Mouse (Mus musculus): ENCODE measurements at regions not wholly inside any gene's neighbourhood (a gene's known extent, or its start where the extent isn't known, plus 50 kb on each side); places are given as distances from the start of the nearest gene placed in this dataset.

GRCm38 (mm10) chr9:23089339-23089738 is 133.5 kb upstream of the Bmper start:
- ATAC-seq (ENCODE audit: insufficient number of reproducible peaks, low FRiP score, low TSS enrichment, low read depth): no peak
- Histone ChIP-seq H3K4me3 (ENCODE audit: low read depth, low read length) (no peak overlapping the region), H3K36me3 (ENCODE audit: control insufficient read depth, insufficient read depth, low read length) (no peaks in the 10 kb centered on the region), H3K27me3 (ENCODE audit: control insufficient read depth, insufficient read depth, low read length) (no peaks in the 10 kb centered on the region), H3K9me3 (ENCODE audit: control insufficient read depth, low read length) (no peaks in the 10 kb centered on the region), H3K9ac (ENCODE audit: low read length) (no peak overlapping the region), H3K4me2 (ENCODE audit: low read depth, severe bottlenecking) (no peak overlapping the region), H3K27ac (replicated peaks; ENCODE audit: low read depth, low read length) (no peak overlapping the region), H3K4me1 (ENCODE audit: control insufficient read depth, insufficient read depth, low read length) (no peaks in the 10 kb centered on the region)
- WGBS: 89% methylated on average over 2 of the region's 2 CpGs
- no peak for DNase-seq (ENCODE audit: low spot score)

DNA sequence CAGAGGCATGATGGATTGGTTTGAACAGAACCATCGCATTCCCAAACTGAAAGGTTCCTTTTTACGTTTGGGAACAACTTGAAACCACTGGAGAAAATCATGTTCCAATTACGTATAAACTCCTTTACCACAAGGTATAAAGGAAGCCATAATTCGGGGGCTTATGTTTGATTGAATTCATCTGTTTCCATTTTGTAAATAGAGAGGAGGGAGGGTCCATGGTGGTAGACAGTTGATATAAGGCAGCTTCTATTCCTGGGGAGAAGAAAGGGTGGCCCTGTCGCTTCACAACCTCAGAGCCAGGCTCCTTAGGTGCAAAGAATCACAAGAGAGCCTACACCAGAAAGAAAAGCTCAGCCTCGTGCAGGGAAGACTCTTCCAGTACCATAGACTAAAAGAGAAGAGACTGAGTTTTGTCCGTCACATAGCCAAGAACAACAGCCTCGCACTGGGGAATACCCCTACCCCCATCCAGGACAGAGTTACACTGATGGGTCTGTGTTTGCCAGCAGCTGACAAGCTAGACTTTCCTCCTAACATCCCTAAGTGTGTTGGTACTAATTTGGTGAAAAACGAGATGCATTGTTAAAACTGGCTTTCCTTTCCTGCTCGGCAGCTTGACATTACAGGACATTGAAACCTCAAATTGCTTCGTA is 125.6 kb upstream of the Bmper start:
- peak; percentile 28 for DNase-seq (ENCODE audit: low spot score)
- Histone ChIP-seq H3K9ac (ENCODE audit: low read length) (no peak overlapping the region), H3K27ac (replicated peaks; ENCODE audit: low read depth, low read length) (no peak overlapping the region), H3K4me3 (ENCODE audit: low read depth, low read length) (no peak overlapping the region), H3K36me3 (ENCODE audit: control insufficient read depth, insufficient read depth, low read length) (no peaks in the 10 kb centered on the region), H3K4me2 (ENCODE audit: low read depth, severe bottlenecking) (no peak overlapping the region), H3K4me1 (ENCODE audit: control insufficient read depth, insufficient read depth, low read length) (peaks cover 12% of the 10 kb centered on the region), H3K27me3 (ENCODE audit: control insufficient read depth, insufficient read depth, low read length) (no peaks in the 10 kb centered on the region), H3K9me3 (ENCODE audit: control insufficient read depth, low read length) (no peaks in the 10 kb centered on the region)
- no peak for ATAC-seq (ENCODE audit: insufficient number of reproducible peaks, low FRiP score, low TSS enrichment, low read depth)
- 30% methylated on average over 11 of the region's 11 CpGs for WGBS

- DNase-seq (ENCODE audit: low spot score) (peak; percentile 8), ATAC-seq (ENCODE audit: insufficient number of reproducible peaks, low FRiP score, low TSS enrichment, low read depth) (no peak)
- Histone ChIP-seq H3K4me3 (ENCODE audit: low read depth, low read length) (no peak overlapping the region), H3K9ac (ENCODE audit: low read length) (no peak overlapping the region), H3K27ac (replicated peaks; ENCODE audit: low read depth, low read length) (no peak overlapping the region), H3K27me3 (ENCODE audit: control insufficient read depth, insufficient read depth, low read length) (no peaks in the 10 kb centered on the region), H3K4me2 (ENCODE audit: low read depth, severe bottlenecking) (no peak overlapping the region), H3K4me1 (ENCODE audit: control insufficient read depth, insufficient read depth, low read length) (peaks cover 12% of the 10 kb centered on the region), H3K9me3 (ENCODE audit: control insufficient read depth, low read length) (no peaks in the 10 kb centered on the region), H3K36me3 (ENCODE audit: control insufficient read depth, insufficient read depth, low read length) (no peaks in the 10 kb centered on the region)
These were observed 121.3 kb upstream of the Bmper start for GRCm38 (mm10) chr9:23101584-23101983.

DNA sequence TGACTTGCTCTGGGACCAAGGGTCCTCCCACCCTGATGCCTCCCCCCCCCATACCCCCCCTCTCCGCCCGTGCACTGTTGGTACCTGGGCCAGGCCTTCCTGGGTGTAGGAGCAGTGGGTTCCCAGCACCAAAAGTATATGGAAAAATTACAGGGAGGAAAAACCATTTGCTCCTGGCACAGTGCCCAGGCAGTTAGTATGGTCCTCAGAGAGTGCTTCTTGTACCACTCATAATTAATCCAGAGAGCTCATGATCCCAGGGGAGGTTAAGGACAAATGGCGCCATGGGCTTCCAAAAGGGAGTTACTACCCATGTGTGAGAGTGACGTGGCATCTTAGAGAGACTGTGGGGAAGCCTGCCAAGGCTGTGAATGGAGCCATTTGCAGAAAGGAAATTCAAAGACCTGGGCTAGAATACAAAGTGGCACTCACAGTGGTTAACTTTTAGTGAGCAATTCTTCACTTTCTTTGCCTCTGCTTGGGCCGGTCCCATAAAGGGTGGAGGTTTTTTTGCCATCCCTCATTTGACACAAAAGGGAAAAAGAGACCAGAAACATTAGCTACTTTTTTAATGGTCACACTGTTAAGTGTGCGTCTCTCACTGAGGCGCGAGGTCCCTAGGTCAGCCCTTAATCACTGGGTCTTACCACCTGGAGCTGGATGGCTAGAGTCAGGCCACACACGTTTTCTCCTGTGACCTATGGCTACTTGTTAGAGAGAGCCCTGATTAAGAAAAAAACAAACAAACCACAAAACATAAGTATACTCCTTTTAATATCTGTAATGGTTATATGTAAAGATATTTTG is 120.7 kb upstream of the Bmper start:
- no peak overlapping the region for H3K4me2 ChIP-seq (ENCODE audit: low read depth, severe bottlenecking)
- ATAC-seq (ENCODE audit: insufficient number of reproducible peaks, low FRiP score, low TSS enrichment, low read depth) (no peak), DNase-seq (ENCODE audit: low spot score) (peak; percentile 19)
- H3K36me3 ChIP-seq (ENCODE audit: control insufficient read depth, insufficient read depth, low read length): no peaks in the 10 kb centered on the region
- H3K9me3 ChIP-seq (ENCODE audit: control insufficient read depth, low read length): no peaks in the 10 kb centered on the region
- no peak overlapping the region for H3K9ac ChIP-seq (ENCODE audit: low read length)
- 52% methylated on average over 9 of the region's 9 CpGs for WGBS
- peaks cover 7% of the 10 kb centered on the region for H3K4me1 ChIP-seq (ENCODE audit: control insufficient read depth, insufficient read depth, low read length)
- no peak overlapping the region for H3K4me3 ChIP-seq (ENCODE audit: low read depth, low read length)
- H3K27ac ChIP-seq (replicated peaks; ENCODE audit: low read depth, low read length): no peak overlapping the region
- no peaks in the 10 kb centered on the region for H3K27me3 ChIP-seq (ENCODE audit: control insufficient read depth, insufficient read depth, low read length)

GRCm38 (mm10) chr9:23111500-23111899 is 111.4 kb upstream of the Bmper start:
- Histone ChIP-seq H3K9ac (ENCODE audit: low read length) (no peak overlapping the region), H3K4me2 (ENCODE audit: low read depth, severe bottlenecking) (no peak overlapping the region), H3K27me3 (ENCODE audit: control insufficient read depth, insufficient read depth, low read length) (no peaks in the 10 kb centered on the region), H3K27ac (replicated peaks; ENCODE audit: low read depth, low read length) (no peak overlapping the region), H3K9me3 (ENCODE audit: control insufficient read depth, low read length) (no peaks in the 10 kb centered on the region), H3K4me3 (ENCODE audit: low read depth, low read length) (no peak overlapping the region), H3K4me1 (ENCODE audit: control insufficient read depth, insufficient read depth, low read length) (no peaks in the 10 kb centered on the region), H3K36me3 (ENCODE audit: control insufficient read depth, insufficient read depth, low read length) (no peaks in the 10 kb centered on the region)
- DNase-seq (ENCODE audit: low spot score) (peak; percentile 9), ATAC-seq (ENCODE audit: insufficient number of reproducible peaks, low FRiP score, low TSS enrichment, low read depth) (no peak)
- 78% methylated on average over 6 of the region's 6 CpGs for WGBS

DNA sequence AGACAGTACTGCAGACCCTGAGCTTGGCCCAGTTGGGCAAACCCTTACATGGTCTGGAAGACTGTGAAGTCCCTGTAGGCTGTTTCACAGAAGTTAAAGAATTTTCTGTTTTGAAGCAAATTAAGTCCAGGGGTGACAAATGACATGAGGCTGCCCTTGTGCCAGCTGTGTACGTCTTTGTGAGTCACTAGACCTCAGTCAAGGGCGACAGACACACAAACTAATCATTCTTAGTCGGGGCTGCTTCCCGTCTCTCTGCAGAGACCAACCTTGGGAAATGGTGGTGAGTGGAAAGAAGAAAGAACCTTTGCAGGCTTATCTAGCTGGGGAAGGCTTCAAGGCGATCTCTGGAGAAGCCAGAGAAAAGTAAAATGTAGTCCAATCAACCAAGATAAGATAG is 107.8 kb upstream of the Bmper start:
- H3K9me3 ChIP-seq (ENCODE audit: control insufficient read depth, low read length): no peaks in the 10 kb centered on the region
- H3K4me2 ChIP-seq (ENCODE audit: low read depth, severe bottlenecking): no peak overlapping the region
- no peaks in the 10 kb centered on the region for H3K36me3 ChIP-seq (ENCODE audit: control insufficient read depth, insufficient read depth, low read length)
- DNase-seq (ENCODE audit: low spot score) (no peak), ATAC-seq (ENCODE audit: insufficient number of reproducible peaks, low FRiP score, low TSS enrichment, low read depth) (no peak)
- H3K27me3 ChIP-seq (ENCODE audit: control insufficient read depth, insufficient read depth, low read length): no peaks in the 10 kb centered on the region
- H3K4me3 ChIP-seq (ENCODE audit: low read depth, low read length): no peak overlapping the region
- WGBS: 74% methylated on average over 5 of the region's 5 CpGs
- no peaks in the 10 kb centered on the region for H3K4me1 ChIP-seq (ENCODE audit: control insufficient read depth, insufficient read depth, low read length)
- H3K27ac ChIP-seq (replicated peaks; ENCODE audit: low read depth, low read length): no peak overlapping the region
- no peak overlapping the region for H3K9ac ChIP-seq (ENCODE audit: low read length)

DNA sequence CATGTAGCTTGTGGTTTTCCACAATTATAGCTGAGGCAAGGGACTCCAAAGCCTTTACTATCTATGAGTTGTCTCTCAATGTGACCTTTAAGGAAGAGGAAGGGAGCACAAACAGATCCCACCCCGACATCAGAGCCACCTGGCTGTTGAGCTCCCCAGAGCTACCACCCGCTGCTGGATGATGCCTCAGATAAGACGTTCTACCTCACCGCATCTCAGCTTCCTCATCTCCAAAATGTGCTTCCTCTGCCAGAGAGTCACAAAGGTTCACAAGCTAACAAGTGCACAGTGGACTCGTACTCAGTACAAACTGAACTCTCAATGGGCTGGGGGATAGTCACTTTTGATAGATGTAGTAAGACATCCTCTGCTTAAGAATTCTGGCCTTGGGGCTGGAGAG is 107.3 kb upstream of the Bmper start:
- Histone ChIP-seq H3K4me3 (ENCODE audit: low read depth, low read length) (no peak overlapping the region), H3K4me1 (ENCODE audit: control insufficient read depth, insufficient read depth, low read length) (no peaks in the 10 kb centered on the region), H3K9me3 (ENCODE audit: control insufficient read depth, low read length) (no peaks in the 10 kb centered on the region), H3K4me2 (ENCODE audit: low read depth, severe bottlenecking) (no peak overlapping the region), H3K27ac (replicated peaks; ENCODE audit: low read depth, low read length) (no peak overlapping the region), H3K36me3 (ENCODE audit: control insufficient read depth, insufficient read depth, low read length) (no peaks in the 10 kb centered on the region), H3K27me3 (ENCODE audit: control insufficient read depth, insufficient read depth, low read length) (no peaks in the 10 kb centered on the region), H3K9ac (ENCODE audit: low read length) (no peak overlapping the region)
- DNase-seq (ENCODE audit: low spot score): no peak
- ATAC-seq (ENCODE audit: insufficient number of reproducible peaks, low FRiP score, low TSS enrichment, low read depth): no peak
- 84% methylated on average over 5 of the region's 5 CpGs for WGBS

GRCm38 (mm10) chr9:23116311-23116710 is 106.6 kb upstream of the Bmper start:
- Histone ChIP-seq H3K36me3 (ENCODE audit: control insufficient read depth, insufficient read depth, low read length) (no peaks in the 10 kb centered on the region), H3K4me3 (ENCODE audit: low read depth, low read length) (no peak overlapping the region), H3K9me3 (ENCODE audit: control insufficient read depth, low read length) (no peaks in the 10 kb centered on the region), H3K27me3 (ENCODE audit: control insufficient read depth, insufficient read depth, low read length) (no peaks in the 10 kb centered on the region), H3K9ac (ENCODE audit: low read length) (no peak overlapping the region), H3K27ac (replicated peaks; ENCODE audit: low read depth, low read length) (no peak overlapping the region), H3K4me1 (ENCODE audit: control insufficient read depth, insufficient read depth, low read length) (no peaks in the 10 kb centered on the region), H3K4me2 (ENCODE audit: low read depth, severe bottlenecking) (no peak overlapping the region)
- WGBS: 77% methylated on average over 1 of the region's 1 CpGs
- DNase-seq (ENCODE audit: low spot score): peak; percentile 16
- ATAC-seq (ENCODE audit: insufficient number of reproducible peaks, low FRiP score, low TSS enrichment, low read depth): no peak

All from limb, embryonic 11.5 days (tissue).